Mouse (Mus musculus): ENCODE data around the gene Sugp2.

DNA sequence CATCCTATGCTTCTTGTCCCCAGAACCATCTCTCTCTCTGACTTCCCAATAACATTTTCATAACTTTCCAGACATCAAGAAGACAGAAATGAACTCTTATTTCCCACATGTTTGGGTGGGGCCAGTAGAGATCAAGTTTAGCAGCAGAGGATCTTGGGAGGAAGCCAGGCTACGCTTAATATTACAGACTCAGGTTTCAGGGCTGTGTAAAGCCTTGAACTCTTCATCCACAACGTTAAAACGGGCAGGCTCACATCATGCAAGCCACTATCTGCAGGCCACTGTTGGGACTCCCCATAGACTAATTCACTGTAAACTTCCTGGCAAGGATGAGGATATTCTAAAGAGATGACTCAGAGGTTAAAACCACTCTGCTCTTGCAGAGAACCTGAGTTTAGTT, 19.6 kb upstream of the Sugp2 start:
- TF ChIP-seq POLR2A (IDR thresholded peaks at IDR 0.05; ENCODE audit: borderline replicate concordance, extremely low read depth, insufficient read depth, insufficient read length, poor library complexity, severe bottlenecking) (no peak), CTCF (IDR thresholded peaks at IDR 0.05; ENCODE audit: borderline replicate concordance, extremely low read depth, insufficient read depth, insufficient read length) (no peak)

All from brain, embryonic 14.5 days (tissue).